Mouse (Mus musculus): ENCODE results near the gene March7. TPM values are rescaled to one million over a fixed set of nuclear protein-coding genes. Genes with fewer than 3 reads are reported as not detected.
A peak's percentile ranks its signal among the peaks of the same experiment; 100 is the strongest.

Gene March7
- polyA plus RNA-seq, 1 experiment from 2014 or later, result 64.3 TPM

GRCm38 (mm10) chr2:60269856-60270479 is 60.3 kb downstream of the March7 start:
- no peak for TF ChIP-seq CTCF (IDR thresholded peaks at IDR 0.05; ENCODE audit: low read depth)

GRCm38 (mm10) chr2:60278627-60279026 is 68.9 kb downstream of the March7 start:
- no peak for ATAC-seq (replicated peaks; ENCODE audit: low FRiP score, low read depth)
- Histone ChIP-seq H3K4me1 (replicated peaks; ENCODE audit: insufficient read depth, low read length) (peaks cover 3% of the 10 kb centered on the region; the same call in 1 of the 2 replicates), H3K9me3 (replicated peaks; ENCODE audit: low read length) (no peaks in the 10 kb centered on the region), H3K9ac (ENCODE audit: low read depth, low read length) (no peak overlapping the region), H3K4me3 (replicated peaks; ENCODE audit: low read depth, low read length) (no peak overlapping the region), H3K27ac (no peak overlapping the region), H3K27me3 (ENCODE audit: insufficient read depth, low read length) (no peaks in the 10 kb centered on the region), H3K36me3 (ENCODE audit: insufficient read depth, low read length) (no peaks in the 10 kb centered on the region), H3K4me2 (ENCODE audit: low read length) (no peak overlapping the region)
- whole genome bisulfite sequencing, result 94% methylated on average over 4 of the region's 4 CpGs
- no peak for DNase-seq (ENCODE audit: low spot score)
- no peak for TF ChIP-seq CTCF (IDR thresholded peaks at IDR 0.05; ENCODE audit: low read depth)

More at GRCm38 (mm10) chr2:60269856-60270479, 60.3 kb downstream of the March7 start:
- ATAC-seq (replicated peaks; ENCODE audit: low FRiP score, low read depth) (peak; percentile 33; the same call in 1 of the 2 replicates), DNase-seq (ENCODE audit: low spot score) (no peak)
- no peak overlapping the region for H3K9ac ChIP-seq (ENCODE audit: low read depth, low read length)
- H3K27ac ChIP-seq, result no peak overlapping the region
- H3K9me3 ChIP-seq (replicated peaks; ENCODE audit: low read length), result no peaks in the 10 kb centered on the region
- no peaks in the 10 kb centered on the region for H3K36me3 ChIP-seq (ENCODE audit: insufficient read depth, low read length)
- no peaks in the 10 kb centered on the region for H3K4me1 ChIP-seq (replicated peaks; ENCODE audit: insufficient read depth, low read length)
- no peaks in the 10 kb centered on the region for H3K27me3 ChIP-seq (ENCODE audit: insufficient read depth, low read length)
- no peak overlapping the region for H3K4me3 ChIP-seq (replicated peaks; ENCODE audit: low read depth, low read length)
- H3K4me2 ChIP-seq (ENCODE audit: low read length), result no peak overlapping the region
- 84% methylated on average over 14 of the region's 14 CpGs for WGBS

- Histone ChIP-seq H3K4me3 (replicated peaks; ENCODE audit: low read depth, low read length) (no peak overlapping the region), H3K36me3 (ENCODE audit: insufficient read depth, low read length) (no peaks in the 10 kb centered on the region), H3K9me3 (replicated peaks; ENCODE audit: low read length) (no peaks in the 10 kb centered on the region), H3K9ac (ENCODE audit: low read depth, low read length) (no peak overlapping the region), H3K27me3 (ENCODE audit: insufficient read depth, low read length) (no peaks in the 10 kb centered on the region), H3K4me2 (ENCODE audit: low read length) (peak overlapping the region; percentile 86; the same call in 1 of the 2 replicates), H3K27ac (no peak overlapping the region), H3K4me1 (replicated peaks; ENCODE audit: insufficient read depth, low read length) (peaks cover 5% of the 10 kb centered on the region; the same call in 1 of the 2 replicates)
- no peak for DNase-seq (ENCODE audit: low spot score)
- ATAC-seq (replicated peaks; ENCODE audit: low FRiP score, low read depth), result no peak
- no peak for TF ChIP-seq CTCF (IDR thresholded peaks at IDR 0.05; ENCODE audit: low read depth)
- 65% methylated on average over 4 of the region's 4 CpGs for WGBS
These were observed 72.9 kb downstream of the March7 start for GRCm38 (mm10) chr2:60282625-60283024.

GRCm38 (mm10) chr2:60283208-60283750 is 73.6 kb downstream of the March7 start:
- peak; percentile 59 for DNase-seq (ENCODE audit: low spot score)
- WGBS, result 11% methylated on average over 9 of the region's 9 CpGs
- no peak for TF ChIP-seq CTCF (IDR thresholded peaks at IDR 0.05; ENCODE audit: low read depth)

GRCm38 (mm10) chr2:60283751-60284466 is 74.2 kb downstream of the March7 start:
- H3K27ac ChIP-seq, result peak overlapping the region; percentile 50; the same call in 1 of the 2 replicates
- ATAC-seq (replicated peaks; ENCODE audit: low FRiP score, low read depth), result peak; percentile 90

More at GRCm38 (mm10) chr2:60283208-60283750, 73.6 kb downstream of the March7 start:
- H3K9ac ChIP-seq (ENCODE audit: low read depth, low read length), result peak overlapping the region; percentile 57; the same call in 1 of the 2 replicates
- ATAC-seq (replicated peaks; ENCODE audit: low FRiP score, low read depth), result no peak
- no peaks in the 10 kb centered on the region for H3K27me3 ChIP-seq (ENCODE audit: insufficient read depth, low read length)
- peaks cover 5% of the 10 kb centered on the region; the same call in 1 of the 2 replicates for H3K4me1 ChIP-seq (replicated peaks; ENCODE audit: insufficient read depth, low read length)
- no peaks in the 10 kb centered on the region for H3K9me3 ChIP-seq (replicated peaks; ENCODE audit: low read length)
- no peaks in the 10 kb centered on the region for H3K36me3 ChIP-seq (ENCODE audit: insufficient read depth, low read length)
- H3K4me2 ChIP-seq (ENCODE audit: low read length), result peak overlapping the region; percentile 86
- peak overlapping the region; percentile 50; the same call in 1 of the 2 replicates for H3K27ac ChIP-seq
- H3K4me3 ChIP-seq (replicated peaks; ENCODE audit: low read depth, low read length), result peak overlapping the region; percentile 49

GRCm38 (mm10) chr2:60284467-60284821 is 74.8 kb downstream of the March7 start, which contains the start of gene Cd302:
TSS of gene Cd302 (minus strand) at chr2:60284488.
- no peak for TF ChIP-seq CTCF (IDR thresholded peaks at IDR 0.05; ENCODE audit: low read depth)
- WGBS, result 36% methylated on average over 4 of the region's 4 CpGs
- H3K27ac ChIP-seq, result peak within 1 kb of the TSS; percentile 50; the same call in 1 of the 2 replicates
- peak within 1 kb of the TSS; percentile 49 for H3K4me3 ChIP-seq (replicated peaks; ENCODE audit: low read depth, low read length)
- DNase-seq (ENCODE audit: low spot score) (peak; percentile 26), ATAC-seq (replicated peaks; ENCODE audit: low FRiP score, low read depth) (no peak)
- H3K4me2 ChIP-seq (ENCODE audit: low read length), result peak within 1 kb of the TSS; percentile 86
- no peaks in the 10 kb centered on the region for H3K27me3 ChIP-seq (ENCODE audit: insufficient read depth, low read length)
- H3K9me3 ChIP-seq (replicated peaks; ENCODE audit: low read length), result no peaks in the 10 kb centered on the region
- no peaks in the 10 kb centered on the region for H3K36me3 ChIP-seq (ENCODE audit: insufficient read depth, low read length)
- H3K4me1 ChIP-seq (replicated peaks; ENCODE audit: insufficient read depth, low read length), result peaks cover 5% of the 10 kb centered on the region; the same call in 1 of the 2 replicates
- peak within 1 kb of the TSS; percentile 57 for H3K9ac ChIP-seq (ENCODE audit: low read depth, low read length)

More at GRCm38 (mm10) chr2:60283751-60284466, 74.2 kb downstream of the March7 start:
- H3K4me2 ChIP-seq (ENCODE audit: low read length), result peak overlapping the region; percentile 86
- H3K9ac ChIP-seq (ENCODE audit: low read depth, low read length), result peak overlapping the region; percentile 57
- H3K36me3 ChIP-seq (ENCODE audit: insufficient read depth, low read length), result no peaks in the 10 kb centered on the region
- H3K27me3 ChIP-seq (ENCODE audit: insufficient read depth, low read length), result no peaks in the 10 kb centered on the region
- TF ChIP-seq CTCF (IDR thresholded peaks at IDR 0.05; ENCODE audit: low read depth), result no peak
- peak overlapping the region; percentile 49 for H3K4me3 ChIP-seq (replicated peaks; ENCODE audit: low read depth, low read length)
- DNase-seq (ENCODE audit: low spot score), result peak; percentile 85
- peaks cover 5% of the 10 kb centered on the region; the same call in 1 of the 2 replicates for H3K4me1 ChIP-seq (replicated peaks; ENCODE audit: insufficient read depth, low read length)
- H3K9me3 ChIP-seq (replicated peaks; ENCODE audit: low read length), result no peaks in the 10 kb centered on the region
- under 1% methylated on average over 42 of the region's 42 CpGs for WGBS

Measured in kidney, postnatal 0 days (tissue).